Comparison of ENCODE assay signal across 9 mouse cellular contexts in the genomic region with DNA sequence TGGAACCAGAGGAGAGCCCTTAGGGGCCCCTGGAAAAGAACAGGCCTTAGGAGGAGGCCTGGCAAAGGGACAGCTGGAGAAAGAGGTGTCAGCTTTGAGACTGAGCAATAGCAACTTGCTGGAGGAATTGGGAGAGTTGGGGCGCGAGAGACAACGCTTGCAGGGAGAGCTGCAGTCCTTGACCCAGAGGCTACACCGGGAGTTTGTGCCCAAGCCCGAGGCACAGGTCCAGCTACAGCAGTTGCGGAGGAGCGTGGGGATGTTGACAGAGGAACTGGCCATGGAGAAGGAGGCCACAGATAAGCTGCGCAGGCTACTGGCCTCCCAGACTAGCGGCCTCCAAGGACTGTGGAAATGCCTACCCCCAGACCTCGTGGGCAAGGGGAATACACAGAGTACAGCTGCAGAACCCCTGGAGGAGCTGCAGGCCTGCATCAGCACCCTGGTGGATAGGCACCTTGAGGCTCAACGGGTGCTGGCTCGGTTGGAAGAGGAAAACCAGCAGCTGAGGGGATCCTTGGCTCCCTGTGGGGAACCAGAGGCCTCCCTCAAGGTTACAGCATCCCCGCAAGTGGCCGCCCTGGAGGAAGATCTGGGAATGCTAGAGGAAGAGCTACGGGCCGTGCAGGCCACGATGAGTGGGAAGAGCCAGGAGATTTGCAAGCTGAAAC. TPM values are rescaled to one million over a fixed set of nuclear protein-coding genes. Genes with fewer than 3 reads are reported as not detected.
DNase-seq lines count a peak whose midpoint lies in the region; ATAC-seq lines count a peak whose summit lies in the region.
"Had no signal": no experiment of that assay in that cellular context is flagged by ENCODE, and none has a peak within 500 bp of the region (broad histone marks: within the 10 kb centered on the region; RNA-seq: fewer than 3 reads in every experiment).

No protein-coding gene starts in this region.

- H3K36me3 ChIP-seq in kidney, embryonic 15.5 days = no peaks in the 10 kb centered on the region
- no peaks in the 10 kb centered on the region for H3K36me3 ChIP-seq in embryonic facial prominence, embryonic 11.5 days (replicated peaks; ENCODE audit: control insufficient read depth, insufficient read depth, low read depth, low read length)
- no peaks in the 10 kb centered on the region for H3K36me3 ChIP-seq in hindbrain, embryonic 16.5 days (ENCODE audit: control insufficient read depth, insufficient read depth, low read length)
- no peaks in the 10 kb centered on the region for H3K36me3 ChIP-seq in neural tube, embryonic 12.5 days

- no peak overlapping the region for H3K27ac ChIP-seq in kidney, embryonic 15.5 days
- no peak overlapping the region for H3K27ac ChIP-seq in embryonic facial prominence, embryonic 11.5 days (replicated peaks; ENCODE audit: low read depth, low read length)
- H3K27ac ChIP-seq in hindbrain, embryonic 16.5 days (ENCODE audit: low read depth, low read length) = no peak overlapping the region
- no peak overlapping the region for H3K27ac ChIP-seq in neural tube, embryonic 12.5 days

- WGBS in kidney, embryonic 15.5 days = 54% methylated on average over 17 of the region's 17 CpGs
- 52% methylated on average over 17 of the region's 17 CpGs for WGBS in embryonic facial prominence, embryonic 11.5 days
- WGBS in hindbrain, embryonic 16.5 days = 63% methylated on average over 17 of the region's 17 CpGs
- 59% methylated on average over 17 of the region's 17 CpGs for WGBS in neural tube, embryonic 12.5 days

- no peak for DNase-seq in kidney, adult 11 months
- DNase-seq in embryonic facial prominence, embryonic 11.5 days (ENCODE audit: low spot score) = no peak
- no peak for DNase-seq in thymus, postnatal 25 days
- no peak for DNase-seq in lung, postnatal 25 days (ENCODE audit: low spot score)
- no peak for DNase-seq in natural killer cell, adult 2 months (ENCODE audit: low spot score in 2 of 2)
- DNase-seq: thymus, postnatal 4 days had no signal

- H3K9ac ChIP-seq in kidney, embryonic 15.5 days = no peak overlapping the region
- H3K9ac ChIP-seq in embryonic facial prominence, embryonic 11.5 days (replicated peaks; ENCODE audit: low read length) = no peak overlapping the region
- peak overlapping the region; percentile 20; the same call in 1 of the 2 replicates for H3K9ac ChIP-seq in hindbrain, embryonic 16.5 days (ENCODE audit: low read depth, low read length)
- no peak overlapping the region for H3K9ac ChIP-seq in neural tube, embryonic 12.5 days

- peaks cover 60% of the 10 kb centered on the region for H3K27me3 ChIP-seq in kidney, embryonic 15.5 days
- H3K27me3 ChIP-seq in embryonic facial prominence, embryonic 11.5 days (ENCODE audit: control insufficient read depth, insufficient read depth, low read length) = peaks cover 5% of the 10 kb centered on the region; the same call in 1 of the 2 replicates
- H3K27me3 ChIP-seq in hindbrain, embryonic 16.5 days (replicated peaks; ENCODE audit: control insufficient read depth, insufficient read depth, low read length) = peaks cover 2% of the 10 kb centered on the region; the same call in 1 of the 2 replicates
- H3K27me3 ChIP-seq in neural tube, embryonic 12.5 days (replicated peaks) = peaks cover 23% of the 10 kb centered on the region; the same call in 1 of the 2 replicates

- no peaks in the 10 kb centered on the region for H3K9me3 ChIP-seq in kidney, embryonic 15.5 days (replicated peaks)
- no peaks in the 10 kb centered on the region for H3K9me3 ChIP-seq in embryonic facial prominence, embryonic 11.5 days (replicated peaks; ENCODE audit: control insufficient read depth, low read length)
- no peaks in the 10 kb centered on the region for H3K9me3 ChIP-seq in hindbrain, embryonic 16.5 days (ENCODE audit: control insufficient read depth, low read length)
- no peaks in the 10 kb centered on the region for H3K9me3 ChIP-seq in neural tube, embryonic 12.5 days

- H3K4me1 ChIP-seq in kidney, embryonic 15.5 days = peaks cover 10% of the 10 kb centered on the region
- H3K4me1 ChIP-seq in embryonic facial prominence, embryonic 11.5 days (ENCODE audit: control insufficient read depth, insufficient read depth, low read length) = no peaks in the 10 kb centered on the region
- H3K4me1 ChIP-seq in hindbrain, embryonic 16.5 days (ENCODE audit: control insufficient read depth, insufficient read depth, low read depth, low read length) = peaks cover 3% of the 10 kb centered on the region; the same call in 1 of the 2 replicates
- peaks cover 8% of the 10 kb centered on the region; the same call in 1 of the 2 replicates for H3K4me1 ChIP-seq in neural tube, embryonic 12.5 days

- H3K4me3 ChIP-seq in kidney, embryonic 15.5 days (replicated peaks) = peak overlapping the region; percentile 28
- peak overlapping the region; percentile 14; the same call in 1 of the 2 replicates for H3K4me3 ChIP-seq in embryonic facial prominence, embryonic 11.5 days (ENCODE audit: low read depth, low read length)
- peak overlapping the region; percentile 21; the same call in 1 of the 2 replicates for H3K4me3 ChIP-seq in hindbrain, embryonic 16.5 days (ENCODE audit: low read length)
- H3K4me3 ChIP-seq in neural tube, embryonic 12.5 days = no peak overlapping the region

- H3K4me2 ChIP-seq in kidney, embryonic 15.5 days = peak overlapping the region; percentile 60
- peak overlapping the region; percentile 30; the same call in 1 of the 2 replicates for H3K4me2 ChIP-seq in embryonic facial prominence, embryonic 11.5 days (ENCODE audit: low read depth, low read length)
- peak overlapping the region; percentile 37 for H3K4me2 ChIP-seq in hindbrain, embryonic 16.5 days (ENCODE audit: low read length)
- H3K4me2 ChIP-seq in neural tube, embryonic 12.5 days (replicated peaks) = peak overlapping the region; percentile 52

- ATAC-seq in kidney, embryonic 15.5 days (replicated peaks; ENCODE audit: low FRiP score) = no peak
- ATAC-seq in embryonic facial prominence, embryonic 11.5 days (replicated peaks; ENCODE audit: insufficient number of reproducible peaks, low FRiP score, low TSS enrichment, low read depth) = no peak
- ATAC-seq in hindbrain, embryonic 16.5 days = no peak
- no peak for ATAC-seq in neural tube, embryonic 12.5 days (ENCODE audit: low FRiP score, low read depth)

RNA-seq across cellular contexts. Expression of gene Pias3, which starts 11.9 kb away (rescaled TPM):
- 61.9 and 73.0 TPM in 2 replicates for polyA plus RNA-seq in kidney, embryonic 15.5 days (2015; fragmentation: Nextera tagmentation; extraction: Ambion mirVana)
- 33.8 and 35.5 TPM in 2 replicates for polyA plus RNA-seq in embryonic facial prominence, embryonic 11.5 days (2014; fragmentation: Nextera tagmentation; extraction: Ambion mirVana)
- polyA plus RNA-seq in hindbrain, embryonic 16.5 days (2015; fragmentation: Nextera tagmentation; extraction: Ambion mirVana) = 43.4 and 44.3 TPM in 2 replicates
- 39.7 and 42.9 TPM in 2 replicates for polyA plus RNA-seq in neural tube, embryonic 12.5 days (2016; fragmentation: Nextera tagmentation; extraction: Ambion mirVana)

RNA-seq across cellular contexts. Expression of gene Ankrd35, which starts 14.4 kb away (rescaled TPM):
- polyA plus RNA-seq in kidney, embryonic 15.5 days (2015; fragmentation: Nextera tagmentation; extraction: Ambion mirVana) = 0.86 and 1.1 TPM in 2 replicates
- polyA plus RNA-seq in embryonic facial prominence, embryonic 11.5 days (2014; fragmentation: Nextera tagmentation; extraction: Ambion mirVana) = 0.14 and 0.45 TPM in 2 replicates
- polyA plus RNA-seq in hindbrain, embryonic 16.5 days (2015; fragmentation: Nextera tagmentation; extraction: Ambion mirVana) = 2.5 and 2.8 TPM in 2 replicates
- 0.55 and 0.65 TPM in 2 replicates for polyA plus RNA-seq in neural tube, embryonic 12.5 days (2016; fragmentation: Nextera tagmentation; extraction: Ambion mirVana)

RNA-seq across cellular contexts. Expression of gene Nudt17, which starts 24.1 kb away (rescaled TPM):
- 10.0 and 10.5 TPM in 2 replicates for polyA plus RNA-seq in kidney, embryonic 15.5 days (2015; fragmentation: Nextera tagmentation; extraction: Ambion mirVana)
- polyA plus RNA-seq in embryonic facial prominence, embryonic 11.5 days (2014; fragmentation: Nextera tagmentation; extraction: Ambion mirVana) = 12.0 and 13.5 TPM in 2 replicates
- 20.4 and 22.4 TPM in 2 replicates for polyA plus RNA-seq in hindbrain, embryonic 16.5 days (2015; fragmentation: Nextera tagmentation; extraction: Ambion mirVana)
- polyA plus RNA-seq in neural tube, embryonic 12.5 days (2016; fragmentation: Nextera tagmentation; extraction: Ambion mirVana) = 13.5 and 14.5 TPM in 2 replicates

RNA-seq across cellular contexts. Expression of gene Itga10, which starts 38.9 kb away (rescaled TPM):
- 0.83 and 2.2 TPM in 2 replicates for polyA plus RNA-seq in kidney, embryonic 15.5 days (2015; fragmentation: Nextera tagmentation; extraction: Ambion mirVana)
- polyA plus RNA-seq in embryonic facial prominence, embryonic 11.5 days (2014; fragmentation: Nextera tagmentation; extraction: Ambion mirVana) = 0.59 and 0.77 TPM in 2 replicates
- 0.85 and 1.1 TPM in 2 replicates for polyA plus RNA-seq in hindbrain, embryonic 16.5 days (2015; fragmentation: Nextera tagmentation; extraction: Ambion mirVana)
- 0.90 and 0.93 TPM in 2 replicates for polyA plus RNA-seq in neural tube, embryonic 12.5 days (2016; fragmentation: Nextera tagmentation; extraction: Ambion mirVana)

RNA-seq across cellular contexts. Expression of gene Polr3c, which starts 43.1 kb away (rescaled TPM):
- polyA plus RNA-seq in kidney, embryonic 15.5 days (2015; fragmentation: Nextera tagmentation; extraction: Ambion mirVana) = 41.0 and 41.5 TPM in 2 replicates
- 35.9 and 37.3 TPM in 2 replicates for polyA plus RNA-seq in embryonic facial prominence, embryonic 11.5 days (2014; fragmentation: Nextera tagmentation; extraction: Ambion mirVana)
- 31.4 and 33.7 TPM in 2 replicates for polyA plus RNA-seq in hindbrain, embryonic 16.5 days (2015; fragmentation: Nextera tagmentation; extraction: Ambion mirVana)
- 33.9 and 40.3 TPM in 2 replicates for polyA plus RNA-seq in neural tube, embryonic 12.5 days (2016; fragmentation: Nextera tagmentation; extraction: Ambion mirVana)
